Mouse (Mus musculus) neutrophil, adult 83 days (primary cell): Measurements from ENCODE around the gene Tmem229b. TPM values are rescaled to one million over a fixed set of nuclear protein-coding genes. Genes with fewer than 3 reads are reported as not detected.

Source experiments
- total RNA-seq, 2 experiments: library from RNA; stranded (reverse); gene quantifications; one replicate each; pipeline ENCODE4 v1.2.4; 2023

Tmem229b gene
- total RNA-seq: 10 to 100 TPM; 27.7 to 34.8 TPM

GRCm38 (mm10) chr12:79007126-79007753 is at the start of gene Tmem229b:
Gene Tmem229b, minus strand, starts transcription at chr12:79007627.

GRCm38 (mm10) chr12:79028911-79029861 is 21.8 kb upstream of the Tmem229b start, which contains the start of gene Plekhh1:
Gene Plekhh1, plus strand, starts transcription at chr12:79029163.

Other genes with a start within 250 kb of the Tmem229b start
- 10 to 100 TPM; 65.5 to 77.3 TPM for gene Atp6v1d, start 146.0 kb downstream of the Tmem229b start, total RNA-seq
- 10 to 100 TPM; 26.7 to 46.5 TPM for gene Eif2s1, start 145.8 kb downstream of the Tmem229b start, total RNA-seq
- under 1 TPM; 0.33 to 0.35 TPM for gene Plek2, start 100.7 kb downstream of the Tmem229b start, total RNA-seq
- gene Plekhh1, start 21.5 kb upstream of the Tmem229b start, total RNA-seq: under 1 TPM; 0.20 to 0.22 TPM
- 1 to 10 TPM; 4.1 to 4.2 TPM for gene Pigh, start 82.0 kb upstream of the Tmem229b start, total RNA-seq
- gene Arg2, start 123.2 kb upstream of the Tmem229b start, total RNA-seq: 10 to 100 TPM; 25.3 to 39.3 TPM
- gene Vti1b, start 165.0 kb upstream of the Tmem229b start, total RNA-seq: 10 to 100 TPM; 47.7 to 53.2 TPM
- 10 to 100 TPM; 17.3 to 18.6 TPM for gene Rdh11, start 184.7 kb upstream of the Tmem229b start, total RNA-seq
- gene Rdh12, start 201.3 kb upstream of the Tmem229b start, total RNA-seq: 10 to 100 TPM; 34.8 to 44.3 TPM